ENCODE assay signal across 1 mouse cellular context in genomic region chr5:147057626-147058414, GRCm38 (mm10).
TF ChIP-seq lines count a peak whose summit lies in the region.

No protein-coding gene starts in this region.

TF ChIP-seq in CH12.LX, 34 proteins besides CTCF, POLR2A, EP300 and RAD21 (continued from another document):
- no peak for TF ChIP-seq PAX5 (IDR thresholded peaks at IDR 0.05; ENCODE audit: low read length)
- TF ChIP-seq ELF1 (IDR thresholded peaks at IDR 0.05; ENCODE audit: low read depth, low read length): no peak
- TF ChIP-seq CHD2 (IDR thresholded peaks at IDR 0.05; ENCODE audit: low read length): peak; percentile 85
- peak; percentile 100 for TF ChIP-seq ETS1 (conservative IDR thresholded peaks at IDR 0.05; ENCODE audit: low read depth, low read length)
- TF ChIP-seq USF1 (IDR thresholded peaks at IDR 0.05; ENCODE audit: low read depth, low read length): no peak
- TF ChIP-seq MAX (IDR thresholded peaks at IDR 0.05; ENCODE audit: low read length): peak; percentile 80
- TF ChIP-seq MXI1 (IDR thresholded peaks at IDR 0.05; ENCODE audit: low read depth, low read length): no peak; the same call in 1 of the 2 replicates
- TF ChIP-seq CHD1 (IDR thresholded peaks at IDR 0.05; ENCODE audit: low read depth, low read length): peak; percentile 77; the same call in 1 of the 2 replicates
- peak; percentile 92 for TF ChIP-seq BHLHE40 (IDR thresholded peaks at IDR 0.05; ENCODE audit: low read depth, low read length)
- peak; percentile 32; the same call in 1 of the 2 replicates for TF ChIP-seq ZNF384 (IDR thresholded peaks at IDR 0.05; ENCODE audit: low read depth, low read length)
- TF ChIP-seq ZMIZ1 (IDR thresholded peaks at IDR 0.05; ENCODE audit: low read depth, low read length): no peak
- peak; percentile 86; the same call in 1 of the 2 replicates for TF ChIP-seq MYC (IDR thresholded peaks at IDR 0.05; ENCODE audit: low read depth, low read length)
- TF ChIP-seq MAZ (IDR thresholded peaks at IDR 0.05; ENCODE audit: low read depth, low read length): peak; percentile 81
- TF ChIP-seq GABPA (IDR thresholded peaks at IDR 0.05; ENCODE audit: insufficient replicate concordance, low read depth, low read length): no peak
- peak; percentile 99 for TF ChIP-seq JUN (IDR thresholded peaks at IDR 0.05; ENCODE audit: insufficient read depth, low read depth, low read length)
- TF ChIP-seq HCFC1 (IDR thresholded peaks at IDR 0.05; ENCODE audit: low read depth, low read length): peak; percentile 43
- 0 out of 2 replicates have a peak, but pooled peaks have one; percentile 14 for TF ChIP-seq SMC3 (IDR thresholded peaks at IDR 0.05; ENCODE audit: low read depth, low read length)
- peak; percentile 75 for TF ChIP-seq TBP (conservative IDR thresholded peaks at IDR 0.05; ENCODE audit: low read depth, low read length)
